Mouse (Mus musculus) megakaryocyte, embryonic 14.5 days (primary cell): Measurements from ENCODE around the gene Ms4a3. TPM values are rescaled to one million over a fixed set of nuclear protein-coding genes. Genes with fewer than 3 reads are reported as not detected.
A peak's percentile ranks its signal among the peaks of the same experiment; 100 is the strongest.

Experiments
- H3K27me3 ChIP-seq: replicated peaks from 2 replicates; pipeline ENCODE3; 2012; ENCODE audit warnings: inconsistent platforms
- H3K36me3 ChIP-seq: replicated peaks from 2 replicates; pipeline ENCODE3; 2012; ENCODE audit warnings: low read length, inconsistent platforms, mixed read lengths
- H3K4me1 ChIP-seq: 2 replicates; pipeline ENCODE4 v1.6.1; 2012; ENCODE audit warnings: inconsistent platforms
- H3K4me3 ChIP-seq: replicated peaks from 2 replicates; pipeline ENCODE3; 2012; ENCODE audit warnings: moderate library complexity, mild to moderate bottlenecking, inconsistent platforms
- H3K9me3 ChIP-seq: 2 replicates; pipeline ENCODE4 v1.6.1; 2012; ENCODE audit warnings: inconsistent platforms
- FLI1 ChIP-seq: IDR thresholded peaks from 2 replicates; pipeline ENCODE4 v1.6.1; 2012; ENCODE audit warnings: low read length, inconsistent platforms, mixed read lengths
- GATA1 ChIP-seq: IDR thresholded peaks from 3 replicates; pipeline ENCODE4 v1.6.1; 2012; ENCODE audit warnings: mixed read lengths, low read length, inconsistent platforms, borderline replicate concordance
- polyA plus RNA-seq: library from polyadenylated mRNA; stranded (reverse); fragments of >175 nt; gene quantifications from 2 replicates; pipeline ENCODE4 v1.2.3, GENCODE M21; 2012; ENCODE audit warnings: low replicate concordance; ENCODE audit not compliant: insufficient read depth

The Ms4a3 gene
- polyA plus RNA-seq, 1 experiment = 0.74 TPM

DNA sequence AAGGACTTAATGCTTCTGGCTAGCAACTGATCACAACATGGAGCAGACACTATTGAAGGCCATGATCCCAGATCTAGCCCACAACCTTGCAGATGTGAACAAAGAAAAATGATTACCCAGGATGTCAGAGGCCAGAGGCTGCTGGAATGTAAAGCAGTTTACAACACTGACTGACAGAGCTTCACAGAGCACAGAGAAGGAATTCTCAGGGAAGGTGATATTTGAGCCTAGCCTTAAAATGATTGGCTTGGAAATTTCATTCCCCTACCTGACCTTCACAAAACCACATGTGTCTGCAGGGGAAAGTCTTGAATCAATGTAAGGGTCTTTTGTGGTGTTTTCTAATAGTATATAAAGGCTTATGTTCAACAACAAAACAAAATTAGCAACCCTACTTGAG, 15.9 kb downstream of the Ms4a3 start:
- H3K36me3 ChIP-seq = no peaks in the 10 kb centered on the region
- H3K27me3 ChIP-seq = no peaks in the 10 kb centered on the region
- H3K4me3 ChIP-seq = no peak overlapping the region
- TF ChIP-seq FLI1 (no peak), GATA1 (no peak)
- peaks cover 2% of the 10 kb centered on the region; the same call in 1 of the 2 replicates for H3K4me1 ChIP-seq
- H3K9me3 ChIP-seq = no peaks in the 10 kb centered on the region

DNA sequence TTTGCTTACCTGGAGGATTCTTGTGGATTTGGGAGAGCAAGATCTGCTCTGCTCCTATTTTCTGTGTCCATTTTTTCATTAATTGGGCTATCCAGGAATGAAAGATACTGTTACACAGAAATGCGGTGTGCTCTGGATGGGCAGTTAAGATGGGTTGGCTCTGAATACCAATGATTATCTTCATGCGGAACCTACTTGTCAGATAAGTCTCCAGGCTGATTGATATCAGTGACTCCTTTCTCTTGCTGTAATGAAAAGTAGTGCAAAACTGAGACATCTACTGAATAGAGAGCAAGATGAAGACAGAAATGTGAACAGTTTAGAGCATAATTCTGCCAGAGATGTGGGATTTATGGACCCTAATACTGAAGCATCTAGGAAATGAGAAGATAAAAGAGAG, 17.1 kb downstream of the Ms4a3 start, which contains the start of gene Ms4a2:
Gene Ms4a2 (minus strand): TSS at position 169 of the 400 bp plus-strand sequence.
- TF ChIP-seq GATA1 = no peak
- TF ChIP-seq FLI1 = no peak
- Histone ChIP-seq H3K36me3 (no peaks in the 10 kb centered on the region), H3K27me3 (no peaks in the 10 kb centered on the region), H3K9me3 (no peaks in the 10 kb centered on the region), H3K4me3 (no peak within 1 kb of the TSS), H3K4me1 (no peaks in the 10 kb centered on the region)

DNA sequence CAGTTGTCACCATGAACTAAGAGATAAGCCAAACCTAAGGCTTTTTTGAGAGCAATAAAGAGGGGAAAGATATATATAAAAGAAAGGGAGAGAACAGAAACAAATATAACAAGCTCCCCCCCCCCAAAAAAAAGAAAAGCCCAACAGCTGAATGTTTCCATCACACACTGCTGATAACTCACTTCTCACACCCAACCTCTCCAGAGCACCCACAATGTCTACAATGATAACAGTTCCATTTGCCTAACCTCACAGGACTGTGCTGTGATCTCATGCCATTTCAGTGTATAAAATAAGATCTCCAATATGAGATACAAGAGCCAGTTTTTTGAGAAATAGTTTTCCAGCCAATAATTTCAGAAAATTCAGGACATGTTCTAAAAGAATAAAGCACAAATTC, 22.7 kb downstream of the Ms4a3 start:
- Histone ChIP-seq H3K4me1 (peaks cover 27% of the 10 kb centered on the region), H3K36me3 (no peaks in the 10 kb centered on the region), H3K9me3 (no peaks in the 10 kb centered on the region), H3K4me3 (no peak overlapping the region), H3K27me3 (no peaks in the 10 kb centered on the region)
- TF ChIP-seq GATA1 (no peak), FLI1 (no peak)

DNA sequence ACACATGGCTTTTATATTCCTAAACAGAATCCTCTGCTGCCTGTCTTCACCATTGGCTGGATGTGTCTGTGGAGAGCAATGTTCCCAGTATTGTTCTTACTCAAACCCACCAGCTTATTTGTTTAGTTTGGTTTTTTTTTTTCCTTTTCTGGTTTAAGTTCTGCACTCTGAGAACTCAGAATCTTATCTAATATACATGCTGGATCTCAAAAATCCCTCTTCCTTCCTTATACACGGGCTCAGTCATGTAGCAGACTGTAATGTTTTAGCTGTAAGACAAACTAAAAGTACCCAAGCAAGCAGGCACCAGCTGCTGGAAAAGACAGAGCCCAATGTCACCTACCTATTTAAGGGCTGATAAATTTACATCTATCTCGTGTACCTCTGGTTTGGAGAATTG, 25.8 kb downstream of the Ms4a3 start:
- Histone ChIP-seq H3K4me3 (no peak overlapping the region), H3K4me1 (peaks cover 47% of the 10 kb centered on the region), H3K36me3 (no peaks in the 10 kb centered on the region), H3K9me3 (no peaks in the 10 kb centered on the region), H3K27me3 (no peaks in the 10 kb centered on the region)
- no peak for TF ChIP-seq FLI1
- TF ChIP-seq GATA1 = no peak

DNA sequence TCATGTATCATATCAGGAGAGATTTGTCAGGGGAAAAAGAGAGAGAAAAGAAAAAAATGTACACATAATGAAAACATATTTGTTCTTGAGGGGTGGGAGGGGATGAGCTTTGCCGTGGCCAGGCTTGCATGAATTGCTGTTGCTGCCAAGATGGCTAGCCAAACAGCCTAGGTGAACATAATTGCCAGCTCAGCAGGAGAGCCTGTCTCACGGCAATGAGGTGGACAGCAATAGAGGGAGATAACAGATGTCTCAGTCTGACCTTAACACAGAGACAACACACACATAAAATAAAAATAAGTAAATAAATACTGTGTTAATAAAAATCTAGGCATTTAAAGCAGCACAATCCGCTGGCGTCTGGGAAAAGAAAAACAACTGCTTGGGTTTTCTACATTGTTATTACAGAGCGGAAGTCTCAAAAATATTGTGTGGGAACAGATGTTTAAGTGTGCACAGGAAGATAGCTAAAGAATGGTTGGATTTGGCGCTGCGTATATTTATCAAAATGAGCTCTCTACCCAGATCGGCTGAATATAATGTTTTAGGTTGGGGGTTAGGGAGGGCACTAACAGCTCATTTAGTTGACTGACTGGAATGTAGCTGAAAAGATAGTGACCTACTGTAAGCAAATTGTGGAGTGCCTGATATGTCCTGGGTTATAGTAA, 26.7 kb downstream of the Ms4a3 start:
- Histone ChIP-seq H3K4me3 (peak overlapping the region; percentile 69), H3K36me3 (no peaks in the 10 kb centered on the region), H3K4me1 (peaks cover 47% of the 10 kb centered on the region), H3K9me3 (no peaks in the 10 kb centered on the region), H3K27me3 (no peaks in the 10 kb centered on the region)
- no peak for TF ChIP-seq FLI1
- TF ChIP-seq GATA1 = no peak

DNA sequence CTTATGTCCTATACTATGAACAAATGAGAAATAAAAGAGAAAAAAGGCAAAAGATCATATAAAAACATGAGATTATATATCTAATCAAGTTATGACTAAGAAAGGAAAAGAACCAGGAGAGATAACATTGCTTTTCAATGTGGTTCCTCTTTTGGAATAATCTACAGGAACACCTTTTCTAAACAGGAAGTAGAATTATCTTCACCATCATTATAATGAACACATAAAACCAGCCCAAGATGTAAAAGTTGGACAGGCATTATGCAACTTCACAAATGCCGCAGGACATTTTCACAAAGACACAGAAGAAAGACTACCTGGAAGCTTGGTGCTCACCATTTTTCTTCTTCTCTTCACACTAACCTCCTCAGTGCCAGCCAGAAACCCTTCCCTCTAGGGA, 27.6 kb downstream of the Ms4a3 start:
- Histone ChIP-seq H3K4me3 (no peak overlapping the region), H3K9me3 (no peaks in the 10 kb centered on the region), H3K27me3 (no peaks in the 10 kb centered on the region), H3K36me3 (no peaks in the 10 kb centered on the region), H3K4me1 (peaks cover 47% of the 10 kb centered on the region)
- TF ChIP-seq GATA1 (no peak), FLI1 (no peak)

DNA sequence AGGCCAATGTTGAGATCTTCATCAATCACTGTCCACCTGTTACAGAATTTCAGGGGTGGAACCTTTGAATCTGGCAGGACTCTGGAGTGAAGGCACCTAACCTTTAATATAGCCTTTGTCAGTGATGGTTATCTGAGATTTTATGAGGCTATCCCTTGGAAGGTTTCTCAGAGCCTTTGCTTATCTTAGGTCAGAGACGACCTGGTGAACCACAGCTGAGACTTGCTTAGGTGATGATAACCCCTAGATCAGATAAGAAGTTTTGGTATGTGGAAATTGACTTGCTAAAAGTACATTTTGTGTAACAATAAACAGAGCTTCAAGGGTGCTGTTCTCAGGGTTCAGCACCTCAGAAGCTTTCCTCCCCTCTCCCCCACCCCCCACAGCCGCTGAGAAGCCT, 28.4 kb downstream of the Ms4a3 start:
- peaks cover 41% of the 10 kb centered on the region for H3K4me1 ChIP-seq
- H3K36me3 ChIP-seq = no peaks in the 10 kb centered on the region
- no peaks in the 10 kb centered on the region for H3K27me3 ChIP-seq
- no peaks in the 10 kb centered on the region for H3K9me3 ChIP-seq
- no peak overlapping the region for H3K4me3 ChIP-seq
- TF ChIP-seq GATA1 = no peak
- TF ChIP-seq FLI1 = no peak

DNA sequence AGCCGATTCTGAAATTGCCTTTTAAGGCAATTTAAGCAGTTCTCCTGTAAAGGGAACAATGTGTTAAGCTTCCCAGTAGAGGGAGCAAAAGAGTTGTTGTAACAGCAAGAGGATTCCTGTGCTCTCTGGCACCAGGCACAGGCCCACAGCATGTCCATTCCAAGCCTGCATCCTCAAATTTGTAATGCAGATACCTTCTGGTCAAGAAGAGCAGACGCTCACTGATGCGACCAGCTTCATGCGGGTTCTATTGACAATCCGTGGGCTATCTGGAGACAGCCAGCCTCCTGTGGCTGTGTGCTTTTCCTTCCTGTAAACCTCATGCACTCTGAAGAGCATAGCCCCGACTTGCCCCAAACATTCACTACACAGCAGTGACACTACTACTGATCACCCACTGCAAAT, 29.1 kb downstream of the Ms4a3 start:
- peaks cover 41% of the 10 kb centered on the region for H3K4me1 ChIP-seq
- H3K4me3 ChIP-seq = peak overlapping the region; percentile 8
- H3K27me3 ChIP-seq = peaks cover 4% of the 10 kb centered on the region
- H3K36me3 ChIP-seq = no peaks in the 10 kb centered on the region
- no peaks in the 10 kb centered on the region for H3K9me3 ChIP-seq
- no peak for TF ChIP-seq GATA1
- TF ChIP-seq FLI1 = no peak

DNA sequence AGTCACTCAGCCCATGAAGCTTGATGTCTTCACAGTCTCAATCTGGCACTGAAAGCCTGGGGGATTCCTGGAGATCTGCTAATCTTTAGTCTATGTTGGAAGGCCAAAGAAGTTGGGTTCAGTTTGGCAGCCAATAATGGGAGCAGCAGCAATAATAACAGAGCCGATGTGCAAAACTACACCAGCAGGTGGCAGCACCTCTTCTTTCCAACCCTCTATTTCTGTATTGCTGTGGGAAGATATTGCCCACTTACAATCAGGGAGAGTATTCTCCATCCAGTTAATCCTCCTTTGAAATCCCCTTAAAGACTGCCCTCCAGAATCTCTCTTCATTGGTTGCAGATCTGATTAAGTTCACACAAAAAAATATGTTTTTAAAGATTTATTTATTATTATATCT, 32.5 kb downstream of the Ms4a3 start:
- TF ChIP-seq GATA1 (no peak), FLI1 (no peak)
- H3K4me3 ChIP-seq = no peak overlapping the region
- H3K27me3 ChIP-seq = peaks cover 4% of the 10 kb centered on the region
- no peaks in the 10 kb centered on the region for H3K9me3 ChIP-seq
- no peaks in the 10 kb centered on the region for H3K36me3 ChIP-seq
- peaks cover 31% of the 10 kb centered on the region for H3K4me1 ChIP-seq

DNA sequence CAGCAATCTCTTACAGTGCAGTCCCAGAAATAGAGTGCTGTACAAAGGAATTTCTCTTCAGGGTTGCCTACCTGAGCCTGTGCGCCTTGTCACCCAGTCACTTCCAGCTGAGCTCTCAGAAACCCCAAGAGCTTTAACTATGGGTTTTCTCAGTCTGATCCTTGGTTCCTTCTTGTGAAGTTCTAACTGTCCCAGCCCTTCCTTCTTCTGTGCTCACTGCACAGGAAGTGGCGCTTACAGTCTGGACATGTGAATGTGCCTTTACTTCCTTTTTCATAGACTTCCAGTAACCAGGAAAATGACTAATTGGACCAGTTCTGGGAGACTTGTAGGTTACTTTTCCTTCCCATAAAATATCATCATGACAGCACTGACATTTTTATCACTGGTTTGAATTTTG, 36.0 kb downstream of the Ms4a3 start, which contains the start of gene Ms4a6d:
Gene Ms4a6d (minus strand): TSS at position 247 of the 400 bp plus-strand sequence.
- H3K36me3 ChIP-seq = no peaks in the 10 kb centered on the region
- no peak for TF ChIP-seq GATA1
- no peak for TF ChIP-seq FLI1
- peaks cover 14% of the 10 kb centered on the region for H3K4me1 ChIP-seq
- no peaks in the 10 kb centered on the region for H3K9me3 ChIP-seq
- H3K4me3 ChIP-seq = peak within 1 kb of the TSS; percentile 11
- H3K27me3 ChIP-seq = peaks cover 4% of the 10 kb centered on the region
